Mouse (Mus musculus) spleen, adult 2 months (tissue): Measurements from ENCODE around the gene Entr1. TPM values are rescaled to one million over a fixed set of nuclear protein-coding genes. Genes with fewer than 3 reads are reported as not detected.

Source experiments
- DNase-seq, 2 experiments: peaks; one replicate each; pipeline versions ENCODE4 v3.0.0 to v3.0.0-alpha.2; 2012 to 2021; ENCODE audit warnings: low spot score in 2 of 2, low read depth in 1 of 2
- H3K27ac ChIP-seq: fragments of 200-500 bp; 2 replicates; pipeline ENCODE4 v1.5.1; 2012; ENCODE audit warnings: low read length, inconsistent platforms; ENCODE audit not compliant: insufficient read depth
- H3K27me3 ChIP-seq: fragments of 200-500 bp; 2 replicates; pipeline ENCODE4 v1.6.1; 2012; ENCODE audit warnings: mild to moderate bottlenecking, moderate library complexity, low read length, inconsistent platforms; ENCODE audit not compliant: control insufficient read depth, insufficient read depth
- H3K36me3 ChIP-seq: fragments of 200-500 bp; 2 replicates; pipeline ENCODE4 v1.6.1; 2012; ENCODE audit warnings: mild to moderate bottlenecking, low read length, inconsistent platforms; ENCODE audit not compliant: control insufficient read depth, insufficient read depth
- H3K4me1 ChIP-seq: fragments of 200-500 bp; 2 replicates; pipeline ENCODE4 v1.6.1; 2011; ENCODE audit warnings: inconsistent platforms; ENCODE audit not compliant: control insufficient read depth, insufficient read depth, insufficient read length
- H3K4me3 ChIP-seq: fragments of 200-500 bp; 2 replicates; pipeline ENCODE4 v1.5.1; 2011; ENCODE audit warnings: mild to moderate bottlenecking, inconsistent platforms; ENCODE audit not compliant: insufficient read depth, insufficient read length; ENCODE audit errors: extremely low read depth
- CTCF ChIP-seq: fragments of 200-500 bp; IDR thresholded peaks from 2 replicates; pipeline ENCODE4 v1.5.1; 2011; ENCODE audit warnings: mild to moderate bottlenecking, inconsistent platforms; ENCODE audit not compliant: insufficient read depth, insufficient read length, insufficient replicate concordance; ENCODE audit errors: extremely low read depth
- POLR2A ChIP-seq: fragments of 200-500 bp; IDR thresholded peaks from 2 replicates; pipeline ENCODE4 v1.6.1; 2011; ENCODE audit warnings: low read depth, low read length, inconsistent platforms
- WGBS: fragments of 180-500 bp; shearing (Covaris S2); methylation state at CpG from one replicate; pipeline ENCODE4 v1.1.7; 2018; 5-methylcytosine and 5-hydroxymethylcytosine counted together
- polyA plus RNA-seq: library from polyadenylated mRNA; depleted of rRNA; stranded (reverse); fragments of >200 nt; gene quantifications from 2 replicates; pipeline ENCODE4 v1.2.3, GENCODE M21; 2012

Gene Entr1
- polyA plus RNA-seq, 1 experiment: 60.1 TPM

DNA sequence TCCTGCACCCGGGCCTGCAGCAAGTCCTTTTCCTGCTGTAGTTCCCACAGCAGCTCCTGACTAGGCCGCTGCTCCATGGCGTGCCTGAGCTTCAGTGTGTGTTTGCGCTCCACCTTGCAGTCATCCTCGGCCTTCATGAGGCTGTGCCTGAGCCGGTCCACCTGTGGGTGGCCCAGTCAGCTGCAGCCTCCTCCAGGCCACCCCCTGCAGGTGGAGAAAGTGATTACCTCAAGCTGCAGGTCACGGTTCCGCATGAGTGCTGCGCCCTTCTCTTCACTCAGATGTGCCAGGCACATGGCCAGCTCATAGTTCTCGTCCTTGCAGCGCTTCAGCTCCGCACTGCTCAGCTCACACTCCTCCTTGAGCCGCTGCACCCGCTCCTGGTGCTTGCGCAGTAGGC lies 31.6 kb downstream of the Entr1 start:
- 85% methylated on average over 15 of the region's 15 CpGs for WGBS
- H3K36me3 ChIP-seq: no peaks in the 10 kb centered on the region
- TF ChIP-seq CTCF (no peak), POLR2A (no peak)
- H3K4me1 ChIP-seq: peaks cover 3% of the 10 kb centered on the region
- no peak for DNase-seq
- H3K4me3 ChIP-seq: no peak overlapping the region
- no peaks in the 10 kb centered on the region for H3K27me3 ChIP-seq
- no peak overlapping the region for H3K27ac ChIP-seq

DNA sequence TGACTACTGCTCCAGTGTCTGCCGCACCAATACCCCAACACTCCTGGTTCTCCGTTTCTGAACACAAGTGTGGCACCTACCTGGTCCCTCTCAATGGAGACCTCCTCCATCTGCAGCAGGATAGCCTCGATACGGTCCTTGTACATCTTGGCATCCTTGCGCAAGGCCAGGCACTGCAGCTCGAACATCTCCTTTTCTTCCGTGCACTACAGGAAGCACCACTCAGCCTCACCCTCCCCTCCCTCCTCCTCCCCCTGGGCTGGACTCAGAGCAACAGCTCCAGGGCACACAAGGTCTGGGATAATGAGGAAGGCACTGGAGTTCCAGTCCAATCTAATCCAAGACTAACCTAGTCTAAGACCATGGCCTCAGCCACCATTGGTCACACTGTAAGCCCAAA lies 32.4 kb downstream of the Entr1 start:
- TF ChIP-seq POLR2A (no peak), CTCF (no peak)
- Histone ChIP-seq H3K4me3 (no peak overlapping the region), H3K4me1 (peaks cover 4% of the 10 kb centered on the region), H3K27ac (no peak overlapping the region), H3K36me3 (no peaks in the 10 kb centered on the region), H3K27me3 (no peaks in the 10 kb centered on the region)
- DNase-seq: no peak
- WGBS: 71% methylated on average over 7 of the region's 7 CpGs

DNA sequence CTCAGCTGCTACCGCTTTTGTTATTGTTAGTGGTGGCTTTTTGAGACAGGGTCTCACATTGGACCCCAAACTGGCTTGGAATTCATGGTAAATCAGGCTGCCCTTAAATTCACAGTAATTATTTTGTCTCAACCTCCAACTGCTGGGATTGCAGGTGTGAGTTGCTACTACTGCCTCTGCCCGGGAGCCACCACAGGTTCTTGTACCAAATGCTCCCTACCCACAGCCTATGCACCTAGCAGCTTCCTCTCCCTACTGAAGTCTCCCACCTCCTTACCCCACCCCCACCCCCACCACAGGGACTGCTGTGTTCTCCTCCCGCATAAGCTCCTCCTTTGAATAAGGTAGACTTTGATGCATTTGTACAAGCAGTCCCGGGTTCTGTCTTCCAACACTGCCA lies 32.9 kb downstream of the Entr1 start:
- no peak overlapping the region for H3K4me3 ChIP-seq
- no peak for TF ChIP-seq CTCF
- TF ChIP-seq POLR2A: no peak
- H3K27ac ChIP-seq: no peak overlapping the region
- no peak for DNase-seq
- H3K36me3 ChIP-seq: no peaks in the 10 kb centered on the region
- 77% methylated on average over 4 of the region's 4 CpGs for WGBS
- no peaks in the 10 kb centered on the region for H3K27me3 ChIP-seq
- peaks cover 6% of the 10 kb centered on the region for H3K4me1 ChIP-seq

DNA sequence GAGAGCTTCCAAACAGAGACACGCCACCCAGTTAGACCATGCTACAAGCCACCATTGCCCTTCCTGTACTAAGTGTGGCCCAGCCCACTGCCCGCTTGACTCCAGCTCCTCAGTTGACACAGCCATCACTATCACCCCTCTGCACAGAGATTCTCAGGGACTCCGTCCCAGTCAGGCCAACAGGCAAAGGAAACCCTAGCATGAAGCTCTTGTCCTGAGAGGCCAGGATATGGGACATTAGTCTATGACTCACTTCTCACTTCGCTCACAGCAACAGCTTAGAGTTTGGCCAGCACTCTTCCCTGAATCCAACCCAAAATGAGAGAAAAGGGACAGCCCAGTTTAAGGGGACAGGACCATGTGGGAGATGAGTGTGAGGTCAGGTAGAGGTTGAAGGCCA lies 34.7 kb downstream of the Entr1 start:
- DNase-seq: no peak
- H3K4me3 ChIP-seq: no peak overlapping the region
- WGBS: 94% methylated on average over 4 of the region's 4 CpGs
- H3K4me1 ChIP-seq: peaks cover 12% of the 10 kb centered on the region
- peaks cover 1% of the 10 kb centered on the region; the same call in 1 of the 2 replicates for H3K36me3 ChIP-seq
- no peaks in the 10 kb centered on the region for H3K27me3 ChIP-seq
- TF ChIP-seq CTCF (no peak), POLR2A (no peak)
- H3K27ac ChIP-seq: no peak overlapping the region

DNA sequence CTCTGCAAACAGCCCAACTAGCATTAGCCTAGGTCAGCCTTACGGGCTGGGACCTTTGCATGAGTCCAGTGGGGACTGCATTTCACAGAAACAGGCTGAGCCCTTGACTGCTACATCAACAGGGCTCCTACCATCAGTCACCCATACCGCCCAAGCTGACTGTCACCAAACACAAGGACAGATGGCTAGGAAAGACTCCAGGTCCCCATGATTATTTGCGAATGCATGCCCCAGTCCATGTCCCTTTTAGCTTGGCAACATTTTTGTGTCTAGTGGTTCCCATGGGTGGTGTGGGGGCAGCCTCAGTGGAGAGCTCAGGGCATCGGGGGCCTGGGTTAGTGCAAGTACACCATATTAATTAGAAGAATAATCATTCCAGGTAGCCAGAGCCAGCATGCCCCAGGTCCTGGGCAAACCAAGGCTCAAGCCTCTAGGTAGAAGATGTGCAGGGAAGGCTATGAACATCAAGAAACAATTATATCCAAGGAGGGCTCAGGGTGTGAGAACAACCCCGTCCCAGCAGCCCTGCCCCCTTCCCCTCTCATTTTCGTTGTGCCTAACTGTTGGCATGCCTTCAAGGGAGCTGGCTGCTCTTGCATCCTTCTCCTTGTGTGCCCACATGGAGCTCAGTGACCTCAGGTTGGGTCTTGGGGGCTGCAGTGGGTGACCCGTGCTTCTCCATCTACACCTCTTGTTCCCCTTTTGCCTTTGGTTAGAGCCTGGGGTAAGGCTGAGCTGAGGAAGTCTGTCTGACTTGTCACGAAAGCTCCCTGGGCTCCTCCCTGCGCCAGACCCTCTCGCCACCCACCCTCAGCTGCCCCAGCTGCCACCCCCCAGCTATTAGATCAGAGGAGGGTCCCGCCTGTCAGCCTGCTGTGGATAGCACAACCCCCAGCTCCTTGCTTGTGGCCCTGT lies 35.8 kb downstream of the Entr1 start:
- H3K4me1 ChIP-seq: peaks cover 12% of the 10 kb centered on the region
- H3K36me3 ChIP-seq: peaks cover 3% of the 10 kb centered on the region; the same call in 1 of the 2 replicates
- 80% methylated on average over 11 of the region's 11 CpGs for WGBS
- H3K27me3 ChIP-seq: no peaks in the 10 kb centered on the region
- TF ChIP-seq CTCF: no peak
- no peak for TF ChIP-seq POLR2A
- H3K27ac ChIP-seq: no peak overlapping the region
- no peak overlapping the region for H3K4me3 ChIP-seq
- DNase-seq: no peak

DNA sequence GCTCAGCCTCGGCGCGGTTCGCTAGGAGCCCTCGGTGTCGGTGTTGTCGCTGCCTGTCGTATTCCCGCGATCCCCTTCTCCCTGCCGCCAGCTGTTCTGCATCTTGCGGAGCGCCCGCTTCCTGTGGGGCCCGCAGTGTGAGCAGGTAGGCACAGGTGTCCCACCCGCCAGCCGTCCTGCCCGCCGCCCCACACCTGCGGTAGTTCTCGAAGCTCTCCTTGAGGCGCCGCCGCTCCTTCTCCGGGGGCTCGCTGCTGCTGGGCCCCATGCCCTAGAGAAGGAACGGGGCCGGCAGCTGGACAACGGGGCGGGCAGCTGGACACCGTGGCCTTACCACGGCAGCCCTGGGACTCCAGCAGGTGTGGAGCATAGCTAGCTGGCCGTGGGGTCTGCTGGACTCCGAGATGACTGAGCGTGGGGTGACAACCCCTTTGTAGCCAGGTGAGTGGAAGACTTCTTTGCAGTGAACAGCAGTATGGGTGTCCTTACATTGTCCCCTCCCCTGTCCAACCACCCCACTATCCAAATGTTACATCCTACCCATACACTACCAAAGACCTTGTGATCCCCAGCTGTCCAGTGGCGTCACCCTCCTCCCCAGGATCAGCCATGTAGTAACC lies 36.7 kb downstream of the Entr1 start:
- Histone ChIP-seq H3K27ac (peak overlapping the region; percentile 56), H3K4me3 (peak overlapping the region; percentile 89), H3K27me3 (no peaks in the 10 kb centered on the region), H3K4me1 (peaks cover 12% of the 10 kb centered on the region), H3K36me3 (peaks cover 3% of the 10 kb centered on the region; the same call in 1 of the 2 replicates)
- no peak for TF ChIP-seq CTCF
- no peak for TF ChIP-seq POLR2A
- no peak for DNase-seq
- 5% methylated on average over 36 of the region's 36 CpGs for WGBS
